Mouse (Mus musculus) brain, embryonic 14.5 days (tissue): ENCODE data around the gene Hspb2.

Experiments used
- CTCF ChIP-seq: fragments of 200-500 bp; IDR thresholded peaks from 2 replicates; pipeline ENCODE4 v1.5.1; 2012; ENCODE audit warnings: inconsistent platforms, mild to moderate bottlenecking, moderate library complexity, borderline replicate concordance; ENCODE audit not compliant: insufficient read depth, insufficient read length; ENCODE audit errors: extremely low read depth
- POLR2A ChIP-seq: fragments of 200-500 bp; IDR thresholded peaks from 2 replicates; pipeline ENCODE4 v1.6.1; 2012; ENCODE audit warnings: mild to moderate bottlenecking, inconsistent platforms, borderline replicate concordance; ENCODE audit not compliant: poor library complexity, insufficient read depth, insufficient read length, severe bottlenecking; ENCODE audit errors: extremely low read depth

GRCm38 (mm10) chr9:50729600-50729999 lies 22.6 kb downstream of the Hspb2 start:
- TF ChIP-seq CTCF, result no peak
- TF ChIP-seq POLR2A, result no peak
